ENCODE assay signal across 25 mouse cellular contexts in genomic region chr14:93463360-93463892, GRCm38 (mm10).
DNase-seq lines count a peak whose midpoint lies in the region; ATAC-seq and TF ChIP-seq lines count a peak whose summit lies in the region.
"Had no signal": no experiment of that assay in that cellular context is flagged by ENCODE, and none has a peak within 500 bp of the region (broad histone marks: within the 10 kb centered on the region; RNA-seq: fewer than 3 reads in every experiment).

No protein-coding gene starts in this region.

- DNase-seq in cerebellum, postnatal 25 days = peak; percentile 20 to 21
- DNase-seq in hindbrain, postnatal 0 days (ENCODE audit: low spot score) = peak; percentile 20
- DNase-seq in hindbrain, embryonic 10.5 days (ENCODE audit: low spot score) = no peak
- DNase-seq in limb, embryonic 14.5 days (ENCODE audit: low spot score) = peak; percentile 45
- DNase-seq in kidney, postnatal 36 days = no peak
- DNase-seq: adrenal gland, postnatal 10 days; gastrocnemius, adult 2 months; gastrocnemius, postnatal 36 days; heart, adult 2 months; heart, postnatal 4 days; kidney, adult 11 months; kidney, postnatal 14 days; liver; lung, embryonic 14.5 days; lung, postnatal 14 days; midbrain, embryonic 14.5 days; right cerebral cortex, postnatal 25 days had no signal

- H3K4me1 ChIP-seq in hindbrain, postnatal 0 days (ENCODE audit: insufficient read depth, low read length) = no peaks in the 10 kb centered on the region
- H3K4me1 ChIP-seq in hindbrain, embryonic 10.5 days (replicated peaks) = no peaks in the 10 kb centered on the region
- H3K4me1 ChIP-seq in forebrain, embryonic 16.5 days (replicated peaks; ENCODE audit: control insufficient read depth, insufficient read depth, low read length) = peaks cover 2% of the 10 kb centered on the region; the same call in 1 of the 2 replicates
- H3K4me1 ChIP-seq in limb, embryonic 14.5 days (ENCODE audit: control insufficient read depth, insufficient read depth, low read length) = no peaks in the 10 kb centered on the region
- H3K4me1 ChIP-seq: embryonic facial prominence, embryonic 15.5 days; heart, embryonic 12.5 days had no signal

- no peak for ATAC-seq in cerebellum, adult (ENCODE audit: insufficient number of reproducible peaks, low FRiP score, low TSS enrichment)
- no peak for ATAC-seq in hindbrain, postnatal 0 days
- ATAC-seq in forebrain, embryonic 16.5 days = peak; percentile 68
- ATAC-seq in limb, embryonic 14.5 days (ENCODE audit: low FRiP score, low read depth) = peak; percentile 57
- ATAC-seq: inflammation-experienced regulatory T-cells, adult 6 months; Patski had no signal

- TF ChIP-seq POLR2A in limb, embryonic 14.5 days (IDR thresholded peaks at IDR 0.05; ENCODE audit: borderline replicate concordance, extremely low read depth, insufficient read depth, insufficient read length) = no peak

- no peak overlapping the region for H3K9ac ChIP-seq in hindbrain, postnatal 0 days (replicated peaks; ENCODE audit: low read length)
- no peak overlapping the region for H3K9ac ChIP-seq in forebrain, embryonic 16.5 days (replicated peaks; ENCODE audit: low read depth, low read length)
- no peak overlapping the region for H3K9ac ChIP-seq in limb, embryonic 14.5 days (ENCODE audit: low read depth, low read length, severe bottlenecking)
- H3K9ac ChIP-seq: embryonic facial prominence, embryonic 15.5 days; heart, embryonic 12.5 days; hindbrain, embryonic 14.5 days; liver, embryonic 14.5 days; lung, embryonic 14.5 days had no signal

- 76% methylated on average over 4 of the region's 4 CpGs for WGBS in hindbrain, postnatal 0 days
- 91% methylated on average over 4 of the region's 4 CpGs for WGBS in hindbrain, embryonic 10.5 days
- WGBS in forebrain, embryonic 16.5 days = 63% methylated on average over 4 of the region's 4 CpGs
- WGBS in limb, embryonic 14.5 days = 21% methylated on average over 4 of the region's 4 CpGs

- H3K27me3 ChIP-seq in hindbrain, postnatal 0 days (ENCODE audit: insufficient read depth, low read length) = no peaks in the 10 kb centered on the region
- no peaks in the 10 kb centered on the region for H3K27me3 ChIP-seq in hindbrain, embryonic 10.5 days (ENCODE audit: insufficient read depth, poor library complexity, severe bottlenecking)
- H3K27me3 ChIP-seq in forebrain, embryonic 16.5 days (replicated peaks; ENCODE audit: control insufficient read depth, insufficient read depth, low read length) = no peaks in the 10 kb centered on the region
- no peaks in the 10 kb centered on the region for H3K27me3 ChIP-seq in limb, embryonic 14.5 days (ENCODE audit: control insufficient read depth, insufficient read depth, low read length)
- H3K27me3 ChIP-seq: embryonic facial prominence, embryonic 15.5 days; heart, embryonic 12.5 days had no signal

- H3K9me3 ChIP-seq in hindbrain, postnatal 0 days (ENCODE audit: low read length) = no peaks in the 10 kb centered on the region
- no peaks in the 10 kb centered on the region for H3K9me3 ChIP-seq in hindbrain, embryonic 10.5 days
- no peaks in the 10 kb centered on the region for H3K9me3 ChIP-seq in forebrain, embryonic 16.5 days (ENCODE audit: control insufficient read depth, low read length)
- H3K9me3 ChIP-seq in limb, embryonic 14.5 days (ENCODE audit: control insufficient read depth, low read length) = no peaks in the 10 kb centered on the region
- H3K9me3 ChIP-seq: embryonic facial prominence, embryonic 15.5 days; heart, embryonic 12.5 days had no signal

- no peak overlapping the region for H3K4me3 ChIP-seq in hindbrain, postnatal 0 days (ENCODE audit: low read length)
- H3K4me3 ChIP-seq in hindbrain, embryonic 10.5 days = no peak overlapping the region
- no peak overlapping the region for H3K4me3 ChIP-seq in forebrain, embryonic 16.5 days (replicated peaks; ENCODE audit: low read length)
- H3K4me3 ChIP-seq in limb, embryonic 14.5 days (replicated peaks; ENCODE audit: low read length) = no peak overlapping the region
- H3K4me3 ChIP-seq: embryonic facial prominence, embryonic 15.5 days; gastrocnemius, adult 2 months; heart, adult 2 months; heart, embryonic 12.5 days had no signal

- H3K36me3 ChIP-seq in hindbrain, postnatal 0 days (ENCODE audit: insufficient read depth, low read length) = no peaks in the 10 kb centered on the region
- H3K36me3 ChIP-seq in hindbrain, embryonic 10.5 days = no peaks in the 10 kb centered on the region
- no peaks in the 10 kb centered on the region for H3K36me3 ChIP-seq in forebrain, embryonic 16.5 days (ENCODE audit: control insufficient read depth, insufficient read depth)
- H3K36me3 ChIP-seq in limb, embryonic 14.5 days (ENCODE audit: control insufficient read depth, insufficient read depth, low read length) = no peaks in the 10 kb centered on the region
- H3K36me3 ChIP-seq: embryonic facial prominence, embryonic 15.5 days; heart, embryonic 12.5 days had no signal

- no peak for TF ChIP-seq CTCF in hindbrain, postnatal 0 days (IDR thresholded peaks at IDR 0.05; ENCODE audit: low read depth)

- H3K4me2 ChIP-seq in hindbrain, postnatal 0 days (ENCODE audit: low read depth, low read length) = no peak overlapping the region
- H3K4me2 ChIP-seq in forebrain, embryonic 16.5 days (ENCODE audit: low read length) = no peak overlapping the region
- H3K4me2 ChIP-seq in limb, embryonic 14.5 days (replicated peaks; ENCODE audit: low read depth, low read length, severe bottlenecking) = no peak overlapping the region
- H3K4me2 ChIP-seq: embryonic facial prominence, embryonic 15.5 days; heart, embryonic 12.5 days; hindbrain, embryonic 14.5 days; lung, embryonic 14.5 days had no signal

- H3K27ac ChIP-seq in hindbrain, postnatal 0 days = no peak overlapping the region
- H3K27ac ChIP-seq in hindbrain, embryonic 10.5 days = no peak overlapping the region
- no peak overlapping the region for H3K27ac ChIP-seq in forebrain, embryonic 16.5 days (ENCODE audit: low read length)
- no peak overlapping the region for H3K27ac ChIP-seq in limb, embryonic 14.5 days (replicated peaks; ENCODE audit: low read depth, low read length)
- H3K27ac ChIP-seq: embryonic facial prominence, embryonic 15.5 days; gastrocnemius, adult 2 months; heart, adult 2 months; hindbrain, embryonic 14.5 days; liver, embryonic 14.5 days had no signal

Comparison
In these comparisons a context has a peak if more than half of its experiments do, and no peak if none do; other contexts are left out.
1. DNase-seq: peak in cerebellum, postnatal 25 days (2 of 2), hindbrain, postnatal 0 days (single experiment) and limb, embryonic 14.5 days (single experiment); none in hindbrain, embryonic 10.5 days (single experiment) and kidney, postnatal 36 days (0 of 2).
2. ATAC-seq: peak in forebrain, embryonic 16.5 days (single experiment) and limb, embryonic 14.5 days (single experiment); none in cerebellum, adult (single experiment) and hindbrain, postnatal 0 days (single experiment).